Mouse (Mus musculus) ES-Bruce4 (cell line): ENCODE measurements at regions not wholly inside any gene's neighbourhood (a gene's known extent, or its start where the extent isn't known, plus 50 kb on each side); places are given as distances from the start of the nearest gene placed in this dataset.

Experiments used
- CTCF ChIP-seq: IDR thresholded peaks from one replicate; pipeline ENCODE4 v1.8.1; 2011; ENCODE audit warnings: low read depth, low read length
- EP300 ChIP-seq: IDR thresholded peaks from 2 replicates; pipeline ENCODE4 v1.6.1; 2011; ENCODE audit warnings: low read depth, low read length; ENCODE audit not compliant: insufficient read depth
- POLR2A ChIP-seq: IDR thresholded peaks from one replicate; pipeline ENCODE4 v1.8.1; 2011; ENCODE audit warnings: low read length; ENCODE audit not compliant: insufficient read depth

- TF ChIP-seq CTCF, result no peak
- no peak for TF ChIP-seq EP300
- TF ChIP-seq POLR2A, result no peak
Observed at GRCm38 (mm10) chr11:40362530-40363185, 332.3 kb downstream of the Mat2b start.
